Mouse (Mus musculus): ENCODE results near the gene Uqcc3.

The Uqcc3 gene

DNA sequence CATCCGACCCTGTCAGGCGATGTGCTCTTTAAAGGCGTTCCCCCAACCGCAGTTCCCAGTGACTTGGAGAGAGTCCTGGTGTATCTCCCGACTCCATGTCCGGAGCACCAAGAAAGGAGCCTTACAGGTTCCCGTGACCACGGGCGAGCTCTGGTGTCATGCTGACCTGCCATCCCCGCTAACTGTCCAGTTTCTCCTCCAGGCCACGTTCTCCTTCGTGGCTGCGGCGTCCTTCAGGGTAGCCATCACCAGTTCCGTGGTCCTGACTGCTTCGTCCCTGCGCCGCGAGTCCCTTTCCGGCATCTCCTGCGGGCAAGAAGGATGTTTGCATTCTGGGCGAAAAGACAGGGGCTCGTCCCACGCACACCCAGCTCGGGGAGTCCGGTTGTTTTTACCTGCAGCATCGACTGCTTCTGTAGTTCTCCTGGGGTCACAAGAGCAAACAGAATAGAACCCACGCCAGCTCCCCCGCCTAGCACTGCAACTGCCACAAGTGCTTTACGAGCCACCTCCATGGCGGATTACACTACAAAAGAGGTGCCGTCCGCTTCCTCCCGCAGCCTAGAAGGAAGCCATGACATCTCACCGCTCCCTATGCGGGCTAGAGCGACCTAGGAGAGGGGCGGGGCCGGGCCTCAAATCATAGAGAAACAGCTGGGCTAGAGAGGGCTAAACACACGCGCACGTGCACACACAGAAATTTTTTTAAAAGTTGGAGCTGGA is at the start of gene Uqcc3:
Gene Uqcc3, minus strand, starts transcription at position 613 of the 723 bp plus-strand sequence.
- DNase-seq (ENCODE audit: low read depth, low spot score), result peak; percentile 91

DNA sequence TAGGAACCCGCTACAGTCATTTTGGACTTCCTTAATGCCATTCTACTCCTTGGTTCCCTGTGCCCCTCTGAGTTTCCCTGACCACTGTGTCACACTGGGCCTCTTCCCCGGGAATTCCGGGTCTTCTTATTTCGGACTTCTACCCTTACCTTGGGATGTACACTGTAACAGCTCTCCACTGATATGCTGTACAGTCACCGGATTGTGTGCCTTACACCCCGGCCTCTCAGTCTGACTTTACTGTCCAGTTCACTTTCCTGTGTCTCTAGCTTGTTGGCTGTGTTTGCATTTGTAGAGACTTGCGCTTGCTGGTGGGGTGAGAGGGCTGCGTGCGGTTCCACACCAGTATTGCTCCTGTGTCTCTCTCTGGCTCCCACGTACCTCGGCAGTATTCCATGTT is 49.4 kb upstream of the Uqcc3 start:
- DNase-seq (ENCODE audit: low read depth, low spot score), result no peak

DNA sequence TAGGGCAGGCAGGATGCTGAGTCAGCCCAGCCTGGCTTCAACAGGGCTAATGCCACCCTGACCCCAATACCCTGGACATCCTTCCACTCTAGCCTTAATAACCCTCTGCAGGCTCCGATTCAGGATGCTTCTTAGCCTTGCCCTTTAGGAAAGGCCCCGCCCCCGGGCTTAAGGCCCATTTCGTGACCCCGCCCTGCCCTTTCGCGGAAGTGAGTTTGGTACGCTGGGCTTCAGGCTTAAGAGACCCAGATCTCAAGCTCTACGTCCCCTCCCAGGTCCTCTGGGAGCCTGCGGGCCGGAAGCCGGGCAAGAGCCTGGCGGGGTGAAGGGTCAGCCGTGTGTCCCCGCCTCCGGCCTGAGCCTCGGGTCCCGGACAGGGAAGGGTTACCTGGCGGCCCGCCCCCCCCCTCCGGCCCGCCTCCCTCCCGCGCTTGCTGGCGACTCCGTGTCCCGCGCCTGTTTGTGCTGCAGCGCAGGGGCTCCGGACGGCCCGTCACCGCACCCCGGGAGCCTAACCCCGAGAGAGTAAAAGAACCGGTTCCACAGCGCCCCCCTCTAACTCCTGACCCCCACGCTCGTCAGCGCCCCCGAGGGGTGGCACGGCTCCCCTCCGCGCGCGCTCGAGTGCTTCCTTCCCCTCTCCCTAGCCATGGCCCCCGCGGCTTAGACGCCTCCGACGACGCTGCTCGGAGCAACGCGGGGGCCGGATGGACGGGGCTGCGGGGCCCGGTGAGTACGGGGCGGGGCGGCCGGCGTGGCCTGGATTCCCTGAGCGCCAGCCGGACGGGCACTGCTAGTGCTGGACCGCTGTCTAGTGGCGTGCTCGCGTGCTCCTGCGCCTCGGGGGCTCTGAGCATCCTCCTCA is 48.7 kb upstream of the Uqcc3 start, which contains the start of the genes Rom1 and Eml3:
Gene Rom1, minus strand, starts transcription at position 133 of the 865 bp plus-strand sequence.
Gene Eml3, plus strand, starts transcription at position 329 of the 865 bp plus-strand sequence.
- peak; percentile 89 for DNase-seq (ENCODE audit: low read depth, low spot score)

DNA sequence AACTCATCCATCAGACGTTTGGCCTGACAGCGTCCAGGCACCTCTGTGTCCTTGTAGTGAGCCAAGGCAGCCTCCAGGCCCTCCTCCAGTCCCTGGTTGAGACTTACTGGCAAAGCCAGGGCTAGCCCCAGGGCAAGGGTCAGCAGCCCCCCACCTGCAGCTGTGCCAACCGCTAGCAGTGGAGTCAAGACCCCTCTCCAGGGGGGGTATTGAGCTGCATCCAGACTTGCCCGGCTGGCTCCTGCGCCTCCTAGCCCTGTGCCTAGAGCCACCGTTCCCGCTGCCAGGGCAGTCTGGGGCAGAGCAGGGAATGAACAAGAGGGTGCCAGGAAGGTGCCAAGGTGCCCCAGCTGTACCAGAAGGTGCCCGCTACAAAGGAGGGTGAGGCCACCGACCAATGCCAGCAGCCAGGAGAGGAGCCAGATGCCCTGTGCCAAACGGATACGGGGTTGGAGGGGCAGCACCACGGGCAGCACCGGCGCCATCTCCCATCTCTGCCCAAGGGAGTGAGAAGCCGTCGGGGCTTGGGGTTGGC is 48.0 kb upstream of the Uqcc3 start:
- DNase-seq (ENCODE audit: low read depth, low spot score), result no peak

DNA sequence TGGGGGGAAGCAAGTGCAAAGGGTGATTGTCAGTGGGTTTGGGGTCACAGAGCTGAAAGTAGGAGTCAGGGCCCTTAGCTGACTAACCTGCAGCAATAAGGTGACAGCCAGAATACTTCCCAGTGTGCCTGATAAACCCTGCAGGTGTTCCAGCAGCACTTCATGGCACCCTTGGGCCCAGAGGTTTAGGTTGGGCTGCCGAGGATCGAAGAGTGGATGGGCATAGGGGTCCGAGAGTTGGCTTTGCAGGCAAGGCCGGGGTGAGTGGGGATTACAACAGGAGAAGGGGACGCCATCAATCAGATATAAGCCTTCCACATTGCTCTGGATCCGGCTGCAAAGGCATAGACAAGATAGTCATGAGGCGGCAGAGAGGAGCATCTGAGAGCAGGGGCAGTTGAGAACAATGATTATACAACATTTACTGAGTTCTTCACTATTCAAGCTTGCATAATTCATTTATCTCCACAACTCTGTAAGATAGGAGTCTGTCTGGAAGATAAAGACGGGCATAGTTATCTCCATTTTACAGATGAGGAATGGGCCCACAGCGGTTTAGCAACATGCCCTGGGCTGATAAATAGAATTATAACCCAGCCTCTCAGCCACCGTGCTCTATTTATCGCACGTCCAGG is 47.3 kb upstream of the Uqcc3 start:
- no peak for DNase-seq (ENCODE audit: low read depth, low spot score)

DNA sequence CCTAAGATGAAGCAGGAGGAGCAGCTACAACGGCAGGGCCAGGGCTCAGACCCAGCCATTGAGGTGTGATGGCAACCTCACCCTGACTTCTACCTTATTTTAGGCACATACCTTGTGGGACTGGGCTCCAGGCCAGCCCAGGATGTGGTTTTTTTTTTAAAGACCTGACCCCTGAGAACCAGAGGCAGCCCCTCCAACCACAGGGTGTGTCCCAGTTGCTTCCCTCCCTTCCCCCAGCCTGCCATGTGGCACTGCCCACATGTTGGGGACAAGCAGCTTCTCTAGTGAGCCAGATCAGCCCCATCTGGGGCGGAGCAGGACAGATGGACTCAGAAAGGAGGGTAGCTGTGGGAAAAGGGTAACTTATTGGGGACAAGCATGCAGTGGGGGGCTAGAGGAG is 46.0 kb upstream of the Uqcc3 start:
- DNase-seq (ENCODE audit: low read depth, low spot score), result no peak

DNA sequence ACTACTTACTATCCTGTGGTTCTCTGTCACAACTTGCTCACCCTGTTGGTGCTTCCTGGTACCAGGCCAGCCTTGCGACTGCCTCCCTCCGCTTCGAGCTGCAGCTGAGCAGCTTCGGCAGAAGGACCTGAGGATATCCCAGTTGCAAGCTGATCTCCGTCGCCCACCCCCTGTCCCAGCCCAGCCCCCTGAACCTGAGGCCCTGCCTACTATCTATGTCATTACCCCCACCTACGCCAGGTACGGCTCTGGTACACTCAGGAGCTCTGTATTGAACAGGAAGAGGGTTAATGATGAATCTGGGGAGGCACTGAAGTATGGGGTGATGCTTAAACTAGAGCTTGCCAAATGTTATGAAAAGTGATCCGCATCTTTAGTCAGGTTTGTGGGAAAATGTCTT is 41.0 kb upstream of the Uqcc3 start:
- no peak for DNase-seq (ENCODE audit: low read depth, low spot score)

DNA sequence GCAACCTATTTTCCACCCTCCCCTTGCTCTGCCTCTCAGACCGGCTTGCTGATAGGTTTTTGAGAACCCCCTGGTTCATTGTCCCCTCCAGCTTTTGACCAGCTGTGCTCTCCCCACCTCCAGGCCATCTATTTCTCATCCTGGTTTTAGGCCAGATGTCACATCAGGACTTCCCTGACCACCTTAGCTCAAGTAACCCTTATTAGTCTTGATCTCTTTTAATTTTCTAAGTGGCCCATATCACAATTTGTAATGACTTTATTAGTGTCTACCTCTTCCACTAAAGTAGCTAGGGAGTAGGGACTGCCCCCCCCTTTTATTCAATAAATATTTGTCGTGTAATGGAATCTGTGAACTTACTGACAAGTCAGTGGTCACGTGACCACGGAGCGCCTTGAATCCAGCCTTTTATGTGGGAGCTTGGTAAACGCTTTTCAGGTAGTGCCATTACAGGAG is 40.1 kb upstream of the Uqcc3 start:
- peak; percentile 68 for DNase-seq (ENCODE audit: low read depth, low spot score)

DNA sequence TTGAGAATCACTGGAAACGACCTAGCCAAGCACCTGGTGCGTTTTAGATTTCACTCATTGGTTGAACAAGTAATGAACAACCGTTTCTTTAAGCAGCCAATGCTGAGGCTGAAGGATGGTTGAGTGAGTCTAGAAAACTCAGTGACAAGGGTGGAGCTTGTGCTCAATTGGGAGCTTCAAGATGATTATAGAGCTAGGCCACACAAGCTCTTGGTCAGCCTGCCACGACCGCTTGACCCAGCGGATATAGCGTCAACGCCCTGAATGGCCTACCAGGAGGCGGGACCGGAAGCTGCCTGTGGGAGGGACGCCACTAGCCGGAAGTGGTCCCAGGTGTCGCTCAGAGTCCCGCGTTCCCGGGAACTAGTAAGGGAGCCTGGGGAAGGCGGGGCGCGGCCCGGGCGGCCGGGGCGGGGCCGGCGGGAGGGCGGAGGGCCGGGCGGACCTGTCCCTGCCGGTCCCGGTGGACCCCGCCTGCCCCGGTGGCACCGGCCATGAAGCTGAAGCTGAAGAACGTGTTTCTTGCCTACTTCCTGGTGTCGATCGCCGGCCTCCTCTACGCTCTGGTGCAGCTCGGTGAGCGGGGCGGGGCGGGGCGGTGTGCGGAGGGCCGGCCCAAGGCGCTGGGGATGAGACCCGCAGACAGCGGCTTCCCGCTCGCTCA is 39.5 kb upstream of the Uqcc3 start, which contains the start of gene B3gat3:
Gene B3gat3, plus strand, starts transcription at position 302 of the 664 bp plus-strand sequence.
- peak; percentile 96 for DNase-seq (ENCODE audit: low read depth, low spot score)

DNA sequence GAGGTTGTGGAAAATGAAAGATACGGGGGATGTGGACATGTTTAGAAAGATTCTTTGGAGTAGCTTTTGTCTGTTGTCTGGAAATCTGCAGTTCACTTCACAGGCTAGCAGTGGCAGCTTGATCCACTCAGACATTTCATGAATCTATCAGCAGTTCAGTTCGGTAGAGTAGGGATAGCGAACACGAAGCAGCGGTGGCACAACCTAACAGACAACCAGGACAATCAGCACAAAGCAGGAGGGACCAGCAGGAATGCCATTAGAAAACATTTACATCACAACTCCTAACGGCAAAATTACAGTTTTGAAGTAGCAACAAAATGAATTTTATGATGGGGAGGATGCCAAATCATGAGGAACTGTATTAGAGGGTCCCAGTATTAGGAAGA is 39.0 kb upstream of the Uqcc3 start:
- DNase-seq (ENCODE audit: low read depth, low spot score), result peak; percentile 57

DNA sequence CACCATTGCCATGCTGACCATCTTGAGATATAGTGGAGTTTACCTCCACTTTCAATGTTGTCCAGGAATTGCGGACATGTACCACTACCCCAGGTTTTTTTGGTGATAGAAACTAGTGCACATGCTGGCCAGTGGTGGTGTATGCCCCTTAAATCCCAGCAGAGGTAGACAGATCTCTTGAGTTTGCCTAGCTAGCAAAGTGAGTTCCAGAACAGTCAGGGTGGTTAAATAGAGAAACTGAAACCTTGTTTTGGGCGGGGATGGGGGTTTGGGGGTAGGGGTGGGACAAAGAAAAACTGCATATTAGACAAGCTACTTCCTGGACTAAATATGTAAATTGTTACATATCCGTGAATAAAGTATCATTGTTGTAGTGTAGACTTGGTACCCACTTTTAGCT is 38.3 kb upstream of the Uqcc3 start:
- peak; percentile 77 for DNase-seq (ENCODE audit: low read depth, low spot score)

DNA sequence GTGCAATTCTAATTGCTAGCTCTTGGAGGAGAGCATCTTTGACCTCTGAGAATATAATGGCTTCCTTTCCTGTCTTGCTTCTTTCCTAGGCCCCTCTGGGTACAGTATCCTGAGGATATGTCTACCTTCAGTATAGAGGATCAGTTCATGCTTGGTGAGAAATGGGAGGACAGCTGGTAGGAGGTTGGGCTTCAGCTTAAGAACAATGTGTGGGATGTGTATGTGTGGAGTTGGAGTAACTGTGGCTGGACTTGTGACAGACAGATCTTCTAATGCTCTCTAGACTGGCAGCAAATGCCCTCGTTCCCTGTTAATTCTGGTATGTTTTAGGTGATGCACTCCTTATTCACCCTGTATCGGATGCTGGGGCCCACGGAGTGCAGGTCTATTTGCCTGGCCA is 33.5 kb upstream of the Uqcc3 start:
- no peak for DNase-seq (ENCODE audit: low read depth, low spot score)

DNA sequence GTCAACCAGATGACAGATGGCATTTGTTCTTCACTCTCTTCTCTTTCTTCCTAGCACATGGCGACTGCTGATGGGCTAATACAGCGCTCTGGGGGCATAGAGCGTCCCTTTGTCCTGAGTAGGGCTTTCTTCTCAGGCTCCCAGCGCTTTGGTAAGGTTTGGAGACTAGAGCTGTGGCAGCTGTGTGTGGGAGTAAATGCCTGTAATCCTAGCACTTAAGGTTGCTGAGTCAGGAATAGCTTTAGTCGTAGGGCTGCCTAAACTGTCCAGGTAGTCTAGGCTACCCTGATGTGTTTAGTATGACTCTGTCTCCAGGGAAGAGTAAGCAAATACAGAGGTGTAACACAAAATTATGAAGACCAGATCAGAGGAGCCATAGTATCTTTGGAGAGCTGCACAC is 31.1 kb upstream of the Uqcc3 start:
- DNase-seq (ENCODE audit: low read depth, low spot score), result no peak

DNA sequence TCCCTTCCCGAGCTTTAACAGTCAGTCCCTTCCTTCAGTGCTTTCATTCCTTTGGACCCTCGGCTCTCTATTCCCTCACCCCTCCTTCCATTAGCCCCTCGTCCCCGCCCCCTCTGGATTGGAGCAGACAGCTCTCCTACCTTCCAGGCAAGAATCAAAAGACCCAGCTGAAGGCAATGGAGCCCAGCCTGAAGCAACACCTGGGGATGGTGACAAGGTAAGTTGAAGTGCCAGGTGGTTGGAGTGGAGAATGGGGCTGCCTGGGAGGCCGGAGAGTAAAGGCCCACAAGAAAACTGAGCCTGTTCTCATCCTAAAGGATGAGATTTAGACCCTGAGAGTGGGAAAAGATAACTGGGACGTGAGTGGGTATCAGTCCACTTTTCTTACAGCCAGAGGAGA is 27.8 kb upstream of the Uqcc3 start:
- no peak for DNase-seq (ENCODE audit: low read depth, low spot score)

DNA sequence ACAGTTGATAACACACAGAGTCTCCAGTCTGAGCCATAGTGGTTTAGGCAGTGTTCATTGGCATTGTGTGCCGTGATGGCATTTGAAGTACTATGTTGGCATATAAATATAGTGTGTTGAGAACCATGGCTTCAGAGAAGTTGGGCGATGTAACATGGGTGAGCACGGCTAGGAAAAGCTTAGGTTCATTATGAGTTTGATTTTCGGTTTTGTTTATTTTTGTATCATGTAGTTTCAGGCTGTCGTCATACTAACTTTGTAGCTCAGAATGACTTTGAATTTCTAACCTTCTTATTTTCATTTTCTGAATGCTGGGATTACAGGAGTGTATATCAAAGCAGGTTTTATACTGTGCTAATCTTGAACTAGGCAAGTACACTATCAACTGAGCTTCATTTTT is 22.7 kb upstream of the Uqcc3 start:
- DNase-seq (ENCODE audit: low read depth, low spot score), result no peak

DNA sequence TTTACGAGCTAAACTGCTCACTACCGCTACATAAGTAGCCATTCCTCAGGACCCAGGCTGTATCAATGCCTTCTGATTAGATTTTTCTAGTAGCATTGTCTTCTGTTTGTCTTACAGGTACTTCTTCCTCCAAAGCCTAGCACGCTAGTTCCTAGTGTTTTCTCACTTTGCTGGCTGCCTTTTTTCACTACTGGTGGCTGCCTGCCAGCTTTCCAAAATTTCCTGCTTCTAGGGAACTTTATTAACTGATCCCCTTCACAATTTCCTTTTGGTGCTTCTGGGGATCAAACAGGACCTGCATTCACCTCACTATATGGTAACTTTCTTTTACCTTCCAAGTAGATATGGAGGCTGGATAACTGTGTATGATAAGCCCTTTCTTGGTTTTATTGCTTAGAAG is 18.4 kb upstream of the Uqcc3 start:
- no peak for DNase-seq (ENCODE audit: low read depth, low spot score)

DNA sequence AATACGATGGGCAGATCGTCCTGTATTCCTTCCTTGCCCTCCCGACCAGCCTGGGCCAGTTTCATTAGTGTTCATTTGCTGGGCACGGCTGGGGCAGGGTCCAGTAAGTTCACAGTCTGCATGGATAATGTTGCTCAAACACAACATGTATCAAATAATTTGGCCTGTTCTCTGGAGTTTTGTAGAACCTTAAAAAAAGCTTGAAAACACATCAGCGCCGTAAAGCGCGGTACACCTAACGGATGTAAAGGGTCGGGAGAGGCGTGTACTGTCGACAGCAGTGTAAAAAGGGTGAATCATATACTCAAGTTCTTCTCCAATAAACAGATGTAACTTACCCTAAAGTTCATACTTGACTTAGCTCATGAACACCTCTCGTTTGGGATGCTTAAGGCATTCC is 17.9 kb upstream of the Uqcc3 start:
- peak; percentile 49 for DNase-seq (ENCODE audit: low read depth, low spot score)

DNA sequence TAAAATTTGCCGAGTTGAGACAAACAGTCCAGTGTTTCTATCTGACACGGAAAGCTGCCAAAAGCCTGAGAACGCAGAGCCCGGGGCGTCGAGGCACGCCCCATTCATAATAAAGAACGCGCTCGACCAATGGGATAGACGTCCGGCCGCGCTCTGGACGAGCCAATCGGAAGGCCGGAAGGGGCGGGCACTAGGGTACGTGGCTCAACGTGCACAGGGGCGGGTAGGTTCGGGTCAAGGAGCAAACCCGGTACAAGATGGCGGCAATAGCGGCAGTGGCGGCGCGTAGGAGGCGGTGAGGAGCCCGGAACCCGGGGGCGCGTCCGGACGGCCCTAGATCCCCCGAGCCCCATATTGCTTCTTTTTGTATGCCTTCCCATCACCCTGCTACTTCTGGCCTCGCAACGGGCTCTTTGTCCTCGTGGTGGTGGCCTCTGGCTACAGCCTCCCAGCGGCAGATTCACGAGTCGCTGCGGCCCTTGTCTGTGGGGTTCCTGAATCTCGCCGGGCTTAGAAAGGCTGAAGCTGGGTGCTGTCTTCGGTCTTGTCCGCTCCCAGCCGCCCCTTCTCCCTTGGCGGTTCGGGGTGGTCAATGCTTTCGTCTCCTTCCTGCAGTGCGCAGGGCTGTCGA is 17.3 kb upstream of the Uqcc3 start, which contains the start of gene Ganab:
Gene Ganab, plus strand, starts transcription at position 207 of the 631 bp plus-strand sequence.
- DNase-seq (ENCODE audit: low read depth, low spot score), result peak; percentile 98

DNA sequence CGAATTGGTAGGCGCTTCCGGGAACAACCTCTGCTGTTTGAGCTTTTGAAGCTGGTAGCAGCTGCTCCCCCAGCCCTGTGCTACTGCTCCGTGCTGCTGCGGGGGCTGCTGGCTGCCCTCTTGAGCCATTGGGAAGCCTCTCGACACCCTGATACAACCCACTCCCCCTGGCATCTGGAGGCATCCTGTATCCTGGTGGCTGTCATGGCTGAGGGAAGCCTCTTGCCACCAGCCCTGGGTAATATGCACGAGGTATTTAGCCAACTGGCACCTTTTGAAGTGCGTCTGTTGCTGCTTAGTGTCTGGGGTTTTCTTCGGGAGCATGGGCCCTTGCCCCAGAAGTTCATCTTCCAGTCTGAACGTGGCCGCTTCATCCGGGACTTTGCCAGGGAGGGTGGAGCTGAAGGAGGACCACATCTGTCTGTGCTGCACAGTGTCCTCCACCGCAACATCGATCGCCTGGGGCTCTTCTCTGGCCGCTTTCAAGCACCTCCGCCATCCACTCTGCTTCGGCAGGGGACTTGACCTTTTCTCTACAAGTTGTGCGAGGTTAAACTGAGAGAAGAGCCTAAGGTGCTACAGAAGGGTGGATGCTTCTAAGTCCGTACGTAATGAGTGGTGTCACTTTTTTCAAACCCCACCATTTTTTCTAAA is 16.6 kb upstream of the Uqcc3 start:
- peak; percentile 72 for DNase-seq (ENCODE audit: low read depth, low spot score)

DNA sequence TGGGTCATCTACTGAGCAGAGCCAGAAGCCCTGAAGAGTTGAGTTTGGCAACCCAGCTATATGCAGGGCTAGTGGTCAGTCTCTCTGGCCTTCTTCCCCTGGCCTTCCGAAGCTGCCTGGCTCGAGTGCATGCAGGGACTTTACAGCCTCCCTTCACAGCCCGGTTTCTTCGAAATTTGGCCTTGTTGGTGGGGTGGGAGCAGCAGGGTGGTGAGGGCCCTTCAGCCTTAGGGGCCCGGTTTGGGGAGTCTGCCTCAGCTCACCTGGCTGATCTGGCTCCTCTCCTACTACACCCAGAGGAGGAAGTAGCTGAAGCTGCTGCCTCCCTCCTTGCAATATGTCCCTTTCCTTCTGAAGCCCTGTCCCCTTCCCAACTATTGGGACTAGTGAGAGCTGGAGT is 15.5 kb upstream of the Uqcc3 start:
- peak; percentile 63 for DNase-seq (ENCODE audit: low read depth, low spot score)
